Mouse (Mus musculus): ENCODE measurements around the gene Mxd1. TPM values are rescaled to one million over a fixed set of nuclear protein-coding genes. Genes with fewer than 3 reads are reported as not detected.

Gene Mxd1
- 12.8 and 13.1 TPM in 2 replicates for polyA plus RNA-seq (2015; fragmentation: Nextera tagmentation; extraction: Ambion mirVana)

- peak; percentile 2 for ATAC-seq (ENCODE audit: borderline replicate concordance, extremely low read depth, low FRiP score, low TSS enrichment)
- Histone ChIP-seq H3K36me3 (peaks cover 29% of the 10 kb centered on the region), H3K27me3 (no peaks in the 10 kb centered on the region), H3K9ac (peak within 1 kb of the TSS; percentile 68), H3K4me3 (peak within 1 kb of the TSS; percentile 83), H3K27ac (peak within 1 kb of the TSS; percentile 58), H3K9me3 (no peaks in the 10 kb centered on the region), H3K4me2 (peak within 1 kb of the TSS; percentile 86), H3K4me1 (peaks cover 19% of the 10 kb centered on the region)
- WGBS: under 1% methylated on average over 66 of the region's 76 CpGs
Observed at GRCm38 (mm10) chr6:86668580-86669239, at the start of gene Mxd1. Mxd1 (minus strand) TSS chr6:86669161.

- Histone ChIP-seq H3K4me3 (no peak overlapping the region), H3K9ac (no peak overlapping the region), H3K9me3 (no peaks in the 10 kb centered on the region), H3K4me2 (no peak overlapping the region), H3K4me1 (no peaks in the 10 kb centered on the region), H3K27ac (no peak overlapping the region), H3K36me3 (peaks cover 34% of the 10 kb centered on the region), H3K27me3 (no peaks in the 10 kb centered on the region)
- no peak for ATAC-seq (ENCODE audit: borderline replicate concordance, extremely low read depth, low FRiP score, low TSS enrichment)
- WGBS: 83% methylated on average over 4 of the region's 4 CpGs
Observed at GRCm38 (mm10) chr6:86708072-86708774, 39.3 kb upstream of the Mxd1 start.

- no peak overlapping the region for H3K4me2 ChIP-seq
- no peaks in the 10 kb centered on the region for H3K27me3 ChIP-seq
- WGBS: 89% methylated on average over 9 of the region's 9 CpGs
- no peak overlapping the region for H3K27ac ChIP-seq
- H3K9me3 ChIP-seq: no peaks in the 10 kb centered on the region
- peaks cover 63% of the 10 kb centered on the region for H3K36me3 ChIP-seq
- ATAC-seq (ENCODE audit: borderline replicate concordance, extremely low read depth, low FRiP score, low TSS enrichment): no peak
- H3K4me1 ChIP-seq: no peaks in the 10 kb centered on the region
- no peak overlapping the region for H3K4me3 ChIP-seq
- H3K9ac ChIP-seq: no peak overlapping the region
Observed at GRCm38 (mm10) chr6:86702577-86702976, 33.6 kb upstream of the Mxd1 start.

GRCm38 (mm10) chr6:86697903-86698302 is 28.9 kb upstream of the Mxd1 start:
- H3K9me3 ChIP-seq: no peaks in the 10 kb centered on the region
- H3K4me1 ChIP-seq: no peaks in the 10 kb centered on the region
- H3K4me3 ChIP-seq: no peak overlapping the region
- peaks cover 52% of the 10 kb centered on the region for H3K36me3 ChIP-seq
- no peaks in the 10 kb centered on the region for H3K27me3 ChIP-seq
- 83% methylated on average over 6 of the region's 6 CpGs for WGBS
- H3K9ac ChIP-seq: no peak overlapping the region
- no peak overlapping the region for H3K27ac ChIP-seq
- H3K4me2 ChIP-seq: no peak overlapping the region
- no peak for ATAC-seq (ENCODE audit: borderline replicate concordance, extremely low read depth, low FRiP score, low TSS enrichment)

- H3K4me1 ChIP-seq: no peaks in the 10 kb centered on the region
- H3K4me3 ChIP-seq: no peak overlapping the region
- no peak overlapping the region for H3K9ac ChIP-seq
- H3K27me3 ChIP-seq: no peaks in the 10 kb centered on the region
- 80% methylated on average over 10 of the region's 10 CpGs for WGBS
- no peak for ATAC-seq (ENCODE audit: borderline replicate concordance, extremely low read depth, low FRiP score, low TSS enrichment)
- H3K4me2 ChIP-seq: no peak overlapping the region
- H3K9me3 ChIP-seq: no peaks in the 10 kb centered on the region
- H3K27ac ChIP-seq: no peak overlapping the region
- H3K36me3 ChIP-seq: peaks cover 38% of the 10 kb centered on the region
Observed at GRCm38 (mm10) chr6:86696213-86696612, 27.3 kb upstream of the Mxd1 start.

- H3K9me3 ChIP-seq: no peaks in the 10 kb centered on the region
- H3K4me3 ChIP-seq: no peak overlapping the region
- no peak for ATAC-seq (ENCODE audit: borderline replicate concordance, extremely low read depth, low FRiP score, low TSS enrichment)
- no peaks in the 10 kb centered on the region for H3K4me1 ChIP-seq
- H3K9ac ChIP-seq: no peak overlapping the region
- peaks cover 34% of the 10 kb centered on the region for H3K36me3 ChIP-seq
- no peak overlapping the region for H3K27ac ChIP-seq
- H3K27me3 ChIP-seq: no peaks in the 10 kb centered on the region
- no peak overlapping the region for H3K4me2 ChIP-seq
Observed at GRCm38 (mm10) chr6:86694465-86694864, 25.5 kb upstream of the Mxd1 start.

GRCm38 (mm10) chr6:86689671-86690070 is 20.7 kb upstream of the Mxd1 start:
- Histone ChIP-seq H3K4me3 (no peak overlapping the region), H3K4me2 (no peak overlapping the region), H3K9ac (no peak overlapping the region), H3K36me3 (peaks cover 15% of the 10 kb centered on the region), H3K4me1 (peaks cover 3% of the 10 kb centered on the region; the same call in 1 of the 2 replicates), H3K9me3 (no peaks in the 10 kb centered on the region), H3K27me3 (no peaks in the 10 kb centered on the region), H3K27ac (no peak overlapping the region)
- WGBS: 88% methylated on average over 3 of the region's 3 CpGs
- ATAC-seq (ENCODE audit: borderline replicate concordance, extremely low read depth, low FRiP score, low TSS enrichment): no peak

GRCm38 (mm10) chr6:86686971-86687370 is 18.0 kb upstream of the Mxd1 start:
- WGBS: 65% methylated on average over 1 of the region's 1 CpGs
- Histone ChIP-seq H3K4me3 (no peak overlapping the region), H3K27me3 (no peaks in the 10 kb centered on the region), H3K4me2 (no peak overlapping the region), H3K27ac (no peak overlapping the region), H3K9me3 (no peaks in the 10 kb centered on the region), H3K9ac (no peak overlapping the region), H3K4me1 (peaks cover 13% of the 10 kb centered on the region; the same call in 1 of the 2 replicates), H3K36me3 (peaks cover 23% of the 10 kb centered on the region)
- no peak for ATAC-seq (ENCODE audit: borderline replicate concordance, extremely low read depth, low FRiP score, low TSS enrichment)

- no peaks in the 10 kb centered on the region for H3K9me3 ChIP-seq
- 32% methylated on average over 12 of the region's 12 CpGs for WGBS
- peak; percentile 15; the same call in 1 of the 2 replicates for ATAC-seq (ENCODE audit: borderline replicate concordance, extremely low read depth, low FRiP score, low TSS enrichment)
Observed at GRCm38 (mm10) chr6:86684655-86685011, 15.7 kb upstream of the Mxd1 start.

GRCm38 (mm10) chr6:86683872-86684654 is 15.1 kb upstream of the Mxd1 start, which contains the start of gene Snrnp27:
Snrnp27 (minus strand) TSS chr6:86684522.
- Histone ChIP-seq H3K27ac (peak within 1 kb of the TSS; percentile 49; the same call in 1 of the 2 replicates), H3K4me3 (peak within 1 kb of the TSS; percentile 81), H3K9me3 (no peaks in the 10 kb centered on the region), H3K27me3 (no peaks in the 10 kb centered on the region), H3K9ac (peak within 1 kb of the TSS; percentile 80), H3K4me1 (peaks cover 13% of the 10 kb centered on the region; the same call in 1 of the 2 replicates), H3K4me2 (peak within 1 kb of the TSS; percentile 72), H3K36me3 (peaks cover 35% of the 10 kb centered on the region)
- WGBS: 2% methylated on average over 36 of the region's 36 CpGs
- peak; percentile 85 for ATAC-seq (ENCODE audit: borderline replicate concordance, extremely low read depth, low FRiP score, low TSS enrichment)

More at GRCm38 (mm10) chr6:86684655-86685011, 15.7 kb upstream of the Mxd1 start:
- peak overlapping the region; percentile 72 for H3K4me2 ChIP-seq
- peak overlapping the region; percentile 80 for H3K9ac ChIP-seq
- H3K27ac ChIP-seq: peak overlapping the region; percentile 49; the same call in 1 of the 2 replicates
- H3K4me3 ChIP-seq: peak overlapping the region; percentile 81
- H3K4me1 ChIP-seq: peaks cover 13% of the 10 kb centered on the region; the same call in 1 of the 2 replicates
- no peaks in the 10 kb centered on the region for H3K27me3 ChIP-seq
- peaks cover 30% of the 10 kb centered on the region for H3K36me3 ChIP-seq

- Histone ChIP-seq H3K27ac (no peak overlapping the region), H3K36me3 (peaks cover 63% of the 10 kb centered on the region), H3K4me1 (peaks cover 13% of the 10 kb centered on the region; the same call in 1 of the 2 replicates), H3K27me3 (no peaks in the 10 kb centered on the region), H3K4me2 (no peak overlapping the region), H3K9ac (no peak overlapping the region), H3K9me3 (no peaks in the 10 kb centered on the region), H3K4me3 (no peak overlapping the region)
- WGBS: 88% methylated on average over 3 of the region's 3 CpGs
- ATAC-seq (ENCODE audit: borderline replicate concordance, extremely low read depth, low FRiP score, low TSS enrichment): no peak
Observed at GRCm38 (mm10) chr6:86681289-86681688, 12.3 kb upstream of the Mxd1 start.
